Mouse (Mus musculus) myocyte (in vitro differentiated cells): Measurements from ENCODE around the gene Dus4l. TPM values are rescaled to one million over a fixed set of nuclear protein-coding genes. Genes with fewer than 3 reads are reported as not detected.

Experiments
- H3K27me3 ChIP-seq: one replicate; pipeline ENCODE4 v1.6.1; 2011; ENCODE audit not compliant: control insufficient read depth, insufficient read depth, insufficient read length
- H3K36me3 ChIP-seq: one replicate; pipeline ENCODE4 v1.6.1; 2011; ENCODE audit not compliant: control insufficient read depth, insufficient read depth
- H3K4me2 ChIP-seq: one replicate; pipeline ENCODE4 v1.6.1; 2011; ENCODE audit warnings: low read depth, control low read depth
- H3K4me3 ChIP-seq: one replicate; pipeline ENCODE4 v1.5.1; 2011; ENCODE audit warnings: mild to moderate bottlenecking, control low read depth, moderate library complexity
- H3K79me2 ChIP-seq: one replicate; pipeline ENCODE4 v1.6.1; 2011; ENCODE audit not compliant: control insufficient read depth, insufficient read depth
- H3ac ChIP-seq: one replicate; pipeline ENCODE4 v1.6.1; 2011; ENCODE audit not compliant: control insufficient read depth, insufficient read length
- CEBPB ChIP-seq: IDR thresholded peaks from 2 replicates; pipeline ENCODE4 v1.6.1; 2011; ENCODE audit warnings: mild to moderate bottlenecking, moderate library complexity; ENCODE audit not compliant: poor library complexity, insufficient read depth, severe bottlenecking
- E2F4 ChIP-seq: IDR thresholded peaks from one replicate; pipeline ENCODE4 v1.6.1; 2011; ENCODE audit warnings: mild to moderate bottlenecking, control low read depth, moderate library complexity; ENCODE audit not compliant: insufficient read depth
- MAX ChIP-seq: IDR thresholded peaks from one replicate; pipeline ENCODE4 v1.6.1; 2011; ENCODE audit warnings: low read depth, mild to moderate bottlenecking, control low read depth
- MYOD1 ChIP-seq, 3 experiments: IDR thresholded peaks; one replicate each; pipeline ENCODE4 v1.6.1; 2011; ENCODE audit warnings: control low read depth in 2 of 3, low read depth in 2 of 3, mild to moderate bottlenecking in 2 of 3, moderate library complexity in 1 of 3; ENCODE audit not compliant: insufficient read length in 2 of 3, control insufficient read depth in 1 of 3
- MYOG ChIP-seq, 3 experiments: IDR thresholded peaks; one replicate each; pipeline ENCODE4 v1.6.1; 2011; ENCODE audit warnings: control low read depth in 2 of 3, low read depth in 2 of 3, mild to moderate bottlenecking in 2 of 3; ENCODE audit not compliant: insufficient read length in 2 of 3, control insufficient read depth in 1 of 3, insufficient read depth in 1 of 3
- POLR2A ChIP-seq: IDR thresholded peaks from one replicate; pipeline ENCODE4 v1.6.1; 2011; ENCODE audit warnings: low read depth, mild to moderate bottlenecking, control low read depth, moderate library complexity; ENCODE audit not compliant: insufficient read length
- POLR2AphosphoS2 ChIP-seq: IDR thresholded peaks from one replicate; pipeline ENCODE4 v1.6.1; 2011; ENCODE audit warnings: low read depth, control low read depth; ENCODE audit not compliant: insufficient read length
- REST ChIP-seq: IDR thresholded peaks from one replicate; pipeline ENCODE4 v1.6.1; 2011; ENCODE audit warnings: mild to moderate bottlenecking, control low read depth, moderate library complexity; ENCODE audit not compliant: insufficient read depth, insufficient read length
- SRF ChIP-seq: IDR thresholded peaks from one replicate; pipeline ENCODE4 v1.6.1; 2011; ENCODE audit warnings: low read depth; ENCODE audit not compliant: control insufficient read depth, insufficient read length
- TCF12 ChIP-seq: IDR thresholded peaks from one replicate; pipeline ENCODE4 v1.6.1; 2011; ENCODE audit warnings: mild to moderate bottlenecking, control low read depth; ENCODE audit not compliant: poor library complexity, insufficient read depth, severe bottlenecking
- TCF3 ChIP-seq: IDR thresholded peaks from one replicate; pipeline ENCODE4 v1.6.1; 2011; ENCODE audit warnings: low read depth, control low read depth; ENCODE audit not compliant: insufficient read length
- USF1 ChIP-seq: IDR thresholded peaks from one replicate; pipeline ENCODE4 v1.6.1; 2011; ENCODE audit warnings: low read depth, mild to moderate bottlenecking, control low read depth, moderate library complexity
- polyA plus RNA-seq: library from polyadenylated mRNA; unstranded; fragments of >200 nt; fragmentation: generic; extraction: Trizol; gene quantifications from one replicate; pipeline ENCODE4 v1.2.1, GENCODE M21; 2012; ENCODE audit warnings: missing spikeins

The Dus4l gene
- polyA plus RNA-seq, 1 experiment: 5.8 TPM

DNA sequence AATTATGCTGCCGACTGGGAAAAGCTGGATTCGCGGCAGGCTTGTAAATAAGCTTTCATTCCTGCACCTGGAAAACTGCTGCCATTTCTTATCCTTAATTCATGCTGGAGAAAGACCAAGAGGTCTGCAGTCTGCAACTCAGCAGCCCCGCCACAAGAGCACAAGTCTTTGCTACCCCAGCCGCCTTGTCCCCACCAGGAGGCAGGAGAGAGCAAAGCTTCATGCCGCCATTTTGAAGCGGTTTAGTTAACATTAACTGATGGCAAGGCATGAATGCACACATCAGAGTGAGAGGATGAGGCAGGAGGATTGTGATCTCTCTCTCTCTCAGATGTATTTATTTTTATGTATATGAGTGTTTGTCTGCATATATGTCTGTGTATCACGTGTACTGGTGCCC is 34.5 kb downstream of the Dus4l start:
- no peak overlapping the region for H3K4me3 ChIP-seq
- TF ChIP-seq TCF12 (no peak), MAX (no peak), MYOD1 (IDR thresholded peaks at IDR 0.05; ENCODE audit: control insufficient read depth in 1 of 3, insufficient read length in 2 of 3, low read depth in 2 of 3) (no peak)
- no peak overlapping the region for H3K4me2 ChIP-seq
- no peak overlapping the region for H3ac ChIP-seq
- H3K27me3 ChIP-seq: no peaks in the 10 kb centered on the region
- H3K79me2 ChIP-seq: no peaks in the 10 kb centered on the region
- peaks cover 4% of the 10 kb centered on the region for H3K36me3 ChIP-seq

DNA sequence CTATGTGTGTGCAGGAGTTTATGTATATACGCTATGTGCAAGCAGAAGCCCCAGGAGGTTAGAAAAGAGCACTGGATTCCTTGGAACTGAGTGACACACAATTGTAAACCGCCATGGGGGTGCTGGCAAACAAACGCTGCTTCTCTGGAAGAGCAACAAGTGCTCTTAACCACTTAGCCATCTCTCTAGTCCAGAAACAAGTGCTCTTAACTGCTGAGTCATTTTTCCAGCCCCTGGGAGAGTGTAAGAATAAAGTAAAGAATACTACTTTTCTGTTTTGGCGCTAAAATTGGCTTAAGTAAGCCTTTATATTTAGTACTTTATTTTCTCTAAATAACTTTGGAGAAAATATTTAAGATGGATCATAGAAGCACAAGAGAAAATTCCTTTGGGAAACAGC is 41.3 kb downstream of the Dus4l start:
- Histone ChIP-seq H3K79me2 (no peaks in the 10 kb centered on the region), H3K36me3 (no peaks in the 10 kb centered on the region), H3ac (no peak overlapping the region), H3K27me3 (no peaks in the 10 kb centered on the region), H3K4me3 (no peak overlapping the region), H3K4me2 (no peak overlapping the region)
- no peak for TF ChIP-seq MAX
- no peak for TF ChIP-seq E2F4
- TF ChIP-seq MYOD1 (IDR thresholded peaks at IDR 0.05; ENCODE audit: control insufficient read depth in 1 of 3, insufficient read length in 2 of 3, low read depth in 2 of 3): no peak
- TF ChIP-seq TCF3: no peak
- no peak for TF ChIP-seq MYOG (IDR thresholded peaks at IDR 0.05; ENCODE audit: control insufficient read depth in 1 of 3, insufficient read depth in 1 of 3, insufficient read length in 2 of 3, low read depth in 2 of 3)
- TF ChIP-seq USF1: no peak
- TF ChIP-seq POLR2A: no peak
- no peak for TF ChIP-seq SRF
- TF ChIP-seq TCF12: no peak
- no peak for TF ChIP-seq REST
- TF ChIP-seq POLR2AphosphoS2: no peak
- no peak for TF ChIP-seq CEBPB

DNA sequence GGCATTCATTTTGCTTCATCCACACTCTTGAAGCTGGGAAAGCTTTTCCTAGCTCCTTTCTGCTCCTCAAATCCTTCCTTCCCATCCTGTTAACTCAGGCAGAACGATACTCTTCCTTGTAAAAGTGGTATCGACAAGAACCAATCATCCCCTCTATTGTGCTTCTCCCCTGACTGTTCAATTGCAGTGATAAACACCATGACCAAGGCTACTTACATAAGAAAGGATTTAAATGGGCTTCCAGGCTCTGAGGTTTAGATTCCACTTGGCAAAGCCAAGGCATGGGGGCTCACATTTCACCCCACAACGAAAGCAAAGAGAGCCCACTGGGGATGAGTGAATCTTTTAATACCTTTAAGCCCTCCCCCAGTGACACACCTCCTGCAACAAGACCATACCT is 46.5 kb downstream of the Dus4l start:
- TF ChIP-seq MYOD1 (IDR thresholded peaks at IDR 0.05; ENCODE audit: control insufficient read depth in 1 of 3, insufficient read length in 2 of 3, low read depth in 2 of 3) (no peak), POLR2A (no peak), TCF12 (no peak), SRF (no peak), E2F4 (no peak), MYOG (IDR thresholded peaks at IDR 0.05; ENCODE audit: control insufficient read depth in 1 of 3, insufficient read depth in 1 of 3, insufficient read length in 2 of 3, low read depth in 2 of 3) (no peak), USF1 (no peak), POLR2AphosphoS2 (no peak), CEBPB (no peak), REST (no peak), TCF3 (no peak), MAX (no peak)
- Histone ChIP-seq H3K4me3 (no peak overlapping the region), H3K79me2 (no peaks in the 10 kb centered on the region), H3K27me3 (no peaks in the 10 kb centered on the region), H3ac (no peak overlapping the region), H3K4me2 (no peak overlapping the region), H3K36me3 (peaks cover 7% of the 10 kb centered on the region)

- Histone ChIP-seq H3K4me2 (no peak overlapping the region), H3K79me2 (no peaks in the 10 kb centered on the region), H3K36me3 (peaks cover 7% of the 10 kb centered on the region), H3K4me3 (no peak overlapping the region), H3K27me3 (no peaks in the 10 kb centered on the region), H3ac (no peak overlapping the region)
- TF ChIP-seq TCF3 (no peak), E2F4 (no peak), USF1 (no peak), MYOG (IDR thresholded peaks at IDR 0.05; ENCODE audit: control insufficient read depth in 1 of 3, insufficient read depth in 1 of 3, insufficient read length in 2 of 3, low read depth in 2 of 3) (no peak)
Observed at GRCm38 (mm10) chr12:31604894-31605293, 49.7 kb downstream of the Dus4l start.

- no peak overlapping the region for H3K4me3 ChIP-seq
- H3K79me2 ChIP-seq: no peaks in the 10 kb centered on the region
- no peaks in the 10 kb centered on the region for H3K27me3 ChIP-seq
- no peak overlapping the region for H3K4me2 ChIP-seq
- peaks cover 7% of the 10 kb centered on the region for H3K36me3 ChIP-seq
- H3ac ChIP-seq: no peak overlapping the region
- TF ChIP-seq TCF12 (no peak), MAX (no peak), MYOD1 (IDR thresholded peaks at IDR 0.05; ENCODE audit: control insufficient read depth in 1 of 3, insufficient read length in 2 of 3, low read depth in 2 of 3) (no peak), MYOG (IDR thresholded peaks at IDR 0.05; ENCODE audit: control insufficient read depth in 1 of 3, insufficient read depth in 1 of 3, insufficient read length in 2 of 3, low read depth in 2 of 3) (no peak), SRF (no peak)
Observed at GRCm38 (mm10) chr12:31603586-31603985, 51.0 kb downstream of the Dus4l start.
